9 mouse cellular contexts compared by ENCODE assay signal in genomic region chr13:64180888-64181287, GRCm38 (mm10). TPM values are rescaled to one million over a fixed set of nuclear protein-coding genes. Genes with fewer than 3 reads are reported as not detected.
DNase-seq lines count a peak whose midpoint lies in the region; ATAC-seq and TF ChIP-seq lines count a peak whose summit lies in the region.
"Had no signal": no experiment of that assay in that cellular context is flagged by ENCODE, and none has a peak within 500 bp of the region (broad histone marks: within the 10 kb centered on the region; RNA-seq: fewer than 3 reads in every experiment).

No protein-coding gene starts in this region.

- TF ChIP-seq POLR2A in MEL (IDR thresholded peaks at IDR 0.05; ENCODE audit: control insufficient read depth in 1 of 2, insufficient read depth in 1 of 2, low read depth in 1 of 2, low read length in 2 of 2, poor library complexity in 1 of 2), result no peak

- H3K36me3 ChIP-seq in MEL (ENCODE audit: control insufficient read depth in 1 of 2, insufficient read depth in 2 of 2, low read length in 2 of 2), result no peaks in the 10 kb centered on the region; a peak in 1 of 4 replicates

- DNase-seq in layer of hippocampus, adult 2 months (ENCODE audit: low spot score in 2 of 2), result peak; percentile 20 to 68
- no peak for DNase-seq in layer of hippocampus, adult 9-11 months
- DNase-seq in MEL (ENCODE audit: low read depth, low spot score), result peak; percentile 80
- peak; percentile 41 for DNase-seq in c-Kit-positive CD71-negative TER-119-negative erythroid progenitor cells, embryonic 14.5 days (ENCODE audit: low read depth)
- DNase-seq in gastrocnemius, postnatal 10 days, result peak; percentile 52
- DNase-seq in left cerebral cortex, postnatal 4 days, result peak; percentile 48
- peak; percentile 41 for DNase-seq in yolk sac, embryonic 10.5 days (ENCODE audit: low spot score)

- no peaks in the 10 kb centered on the region for H3K9me3 ChIP-seq in MEL (replicated peaks; ENCODE audit: insufficient read depth, low read length)
- H3K9me3 ChIP-seq: limb, embryonic 15.5 days had no signal

- TF ChIP-seq EP300 in MEL (IDR thresholded peaks at IDR 0.05; ENCODE audit: low read depth in 1 of 2, low read length in 2 of 2), result no peak

- H3K4me3 ChIP-seq in layer of hippocampus, adult 2 months, result no peak overlapping the region
- no peak overlapping the region for H3K4me3 ChIP-seq in MEL (ENCODE audit: control insufficient read depth in 1 of 2, insufficient read depth in 1 of 2, low read depth in 2 of 2, low read length in 2 of 2)
- H3K4me3 ChIP-seq: limb, embryonic 15.5 days had no signal

- H3K27ac ChIP-seq in layer of hippocampus, adult 2 months, result no peak overlapping the region
- H3K27ac ChIP-seq in MEL (ENCODE audit: control insufficient read depth, low read depth, low read length), result no peak overlapping the region
- H3K27ac ChIP-seq: limb, embryonic 15.5 days had no signal

- H3K4me1 ChIP-seq in MEL (ENCODE audit: control insufficient read depth in 1 of 2, insufficient read depth in 2 of 2, low read length in 2 of 2), result no peaks in the 10 kb centered on the region
- H3K4me1 ChIP-seq: limb, embryonic 15.5 days had no signal

- H3K79me2 ChIP-seq in MEL (ENCODE audit: control insufficient read depth, insufficient read depth, low read length, poor library complexity), result no peaks in the 10 kb centered on the region

- peak; percentile 82 for TF ChIP-seq CTCF in layer of hippocampus, adult 2 months (conservative IDR thresholded peaks at IDR 0.05)
- TF ChIP-seq CTCF in MEL (IDR thresholded peaks at IDR 0.05 in 2 of 3, conservative IDR thresholded peaks at IDR 0.05 in 1 of 3; ENCODE audit: control insufficient read depth in 1 of 3, insufficient read depth in 1 of 3, low read depth in 2 of 3, low read length in 3 of 3, poor library complexity in 1 of 3, severe bottlenecking in 1 of 3), result peak; percentile 44 to 84 (median 82)

- peak; percentile 55; the same call in 1 of the 2 replicates for ATAC-seq in neutrophil, adult 5-6 weeks (ENCODE audit: extremely low read depth, insufficient number of reproducible peaks, low FRiP score, poor library complexity, severe bottlenecking)

- TF ChIP-seq RAD21 in MEL (IDR thresholded peaks at IDR 0.05; ENCODE audit: low read depth, low read length), result peak; percentile 77

- no peak overlapping the region for H3K9ac ChIP-seq in MEL (ENCODE audit: control insufficient read depth, low read depth, low read length, poor library complexity, severe bottlenecking)
- H3K9ac ChIP-seq: limb, embryonic 15.5 days had no signal

- intact Hi-C loops in left cerebral cortex, postnatal 4 days (cut with DNase I), result no loop called here

- no peaks in the 10 kb centered on the region for H3K27me3 ChIP-seq in MEL (ENCODE audit: control insufficient read depth in 1 of 2, insufficient read depth in 2 of 2, low read length in 2 of 2)
- H3K27me3 ChIP-seq: limb, embryonic 15.5 days had no signal

TF ChIP-seq in MEL, 35 proteins besides CTCF, POLR2A, EP300 and RAD21:
- TF ChIP-seq USF2 (IDR thresholded peaks at IDR 0.05; ENCODE audit: borderline replicate concordance in 1 of 2, insufficient read depth in 1 of 2, low read depth in 1 of 2, low read length in 2 of 2) (no peak), MYB (IDR thresholded peaks at IDR 0.05; ENCODE audit: low read depth, low read length) (no peak), MXI1 (IDR thresholded peaks at IDR 0.05; ENCODE audit: low read depth, low read length) (no peak), TBP (IDR thresholded peaks at IDR 0.05; ENCODE audit: low read depth, low read length) (no peak), MAX (IDR thresholded peaks at IDR 0.05; ENCODE audit: low read length) (no peak), SMC3 (IDR thresholded peaks at IDR 0.05; ENCODE audit: low read depth, low read length) (peak; percentile 81), ZC3H11A (IDR thresholded peaks at IDR 0.05; ENCODE audit: low read depth, low read length) (peak; percentile 77), GATA1 (IDR thresholded peaks at IDR 0.05; ENCODE audit: low read depth, low read length) (peak; percentile 44; the same call in 1 of the 2 replicates)

RNA-seq across cellular contexts. Expression of gene Habp4, which starts 19.3 kb away (rescaled TPM):
- 100 to 1,000 TPM; 147 to 149 TPM for total RNA-seq in layer of hippocampus, adult 2 months (2021)
- 4.4 and 4.5 TPM in 2 replicates for total RNA-seq in MEL (2012; rRNA removed)
- 10 to 100 TPM in 1 of 2 experiments, not detected in 1; 19.8 TPM for polyA plus RNA-seq in MEL (2012; ENCODE audit: insufficient read depth in 1 of 2, insufficient read length in 2 of 2, low read depth in 1 of 2, low replicate concordance in 2 of 2, missing spikeins in 1 of 2)
- 10 to 100 TPM; 22.9 to 25.5 TPM for total RNA-seq in gastrocnemius, postnatal 10 days (2021)
- 10 to 100 TPM; 51.5 to 54.6 TPM for total RNA-seq in left cerebral cortex, postnatal 4 days (2021)
- 10.1 and 15.2 TPM in 2 replicates for total RNA-seq in neutrophil, adult 5-6 weeks (2017)

RNA-seq across cellular contexts. Expression of gene Zfp367, which starts 27.9 kb away (rescaled TPM):
- 10 to 100 TPM; 15.9 to 18.7 TPM for total RNA-seq in layer of hippocampus, adult 2 months (2021)
- 19.5 and 23.4 TPM in 2 replicates for total RNA-seq in MEL (2012; rRNA removed)
- 10 to 100 TPM in 1 of 2 experiments, not detected in 1; 28.4 TPM for polyA plus RNA-seq in MEL (2012; ENCODE audit: insufficient read depth in 1 of 2, insufficient read length in 2 of 2, low read depth in 1 of 2, low replicate concordance in 2 of 2, missing spikeins in 1 of 2)
- 10 to 100 TPM in 1 of 2 experiments, 1 to 10 TPM in 1; 9.8 to 12.5 TPM for total RNA-seq in gastrocnemius, postnatal 10 days (2021)
- total RNA-seq in left cerebral cortex, postnatal 4 days (2021), result 1 to 10 TPM; 4.9 to 5.4 TPM
- total RNA-seq in neutrophil, adult 5-6 weeks (2017), result 17.6 and 21.8 TPM in 2 replicates

RNA-seq across cellular contexts. Expression of gene Slc35d2, which starts 51.7 kb away (rescaled TPM):
- total RNA-seq in layer of hippocampus, adult 2 months (2021), result 1 to 10 TPM in 1 of 2 experiments, under 1 TPM in 1; 0.69 to 1.1 TPM
- total RNA-seq in MEL (2012; rRNA removed), result 3.9 and 6.0 TPM in 2 replicates
- 10 to 100 TPM in 1 of 2 experiments, not detected in 1; 11.6 TPM for polyA plus RNA-seq in MEL (2012; ENCODE audit: insufficient read depth in 1 of 2, insufficient read length in 2 of 2, low read depth in 1 of 2, low replicate concordance in 2 of 2, missing spikeins in 1 of 2)
- total RNA-seq in gastrocnemius, postnatal 10 days (2021), result 1 to 10 TPM; 1.3 to 1.8 TPM
- 1 to 10 TPM in 1 of 2 experiments, under 1 TPM in 1; 0.96 to 1.2 TPM for total RNA-seq in left cerebral cortex, postnatal 4 days (2021)
- 18.9 and 25.3 TPM in 2 replicates for total RNA-seq in neutrophil, adult 5-6 weeks (2017)
